ENCODE assay signal across 8 mouse cellular contexts in the genomic region with DNA sequence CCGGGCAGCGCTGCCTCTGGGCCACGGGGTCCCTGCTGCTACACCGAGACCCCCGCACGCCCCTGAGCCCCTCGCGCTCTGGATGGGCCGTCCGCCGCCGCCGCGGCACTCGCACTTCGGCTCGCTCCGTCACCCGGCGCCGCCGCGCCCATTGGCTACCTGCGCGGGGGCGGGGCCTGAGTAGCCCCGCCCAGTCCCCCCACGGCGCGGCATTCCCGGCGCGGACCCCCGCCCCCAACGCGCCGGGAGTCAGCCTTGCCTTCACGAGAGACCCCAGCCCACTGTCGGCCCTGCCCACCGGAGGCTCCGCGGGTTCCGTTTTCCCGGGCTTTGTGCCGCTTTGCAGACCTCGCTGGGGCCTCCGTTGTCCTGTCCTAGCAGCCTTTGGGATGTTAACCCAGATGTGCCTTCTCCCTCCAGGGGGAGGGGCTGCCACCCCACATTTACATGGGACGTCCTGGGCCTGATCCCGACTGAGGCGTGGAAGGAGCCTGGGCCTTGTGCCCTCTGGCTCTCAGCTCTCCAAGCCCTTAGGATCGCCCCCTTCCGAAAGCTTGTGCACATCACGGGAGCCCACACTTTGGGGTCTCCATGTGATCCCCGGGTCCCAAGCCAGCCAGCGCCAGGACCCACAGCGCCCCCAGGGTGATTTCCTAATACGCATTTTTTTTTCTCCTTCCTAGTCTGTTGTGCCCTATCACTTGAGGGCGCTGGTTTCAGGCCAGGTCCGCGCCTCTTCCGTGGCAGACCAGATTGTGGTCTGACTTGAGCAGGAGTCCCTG. TPM values are rescaled to one million over a fixed set of nuclear protein-coding genes. Genes with fewer than 3 reads are reported as not detected.
A peak's percentile ranks its signal among the peaks of the same experiment; 100 is the strongest.
DNase-seq lines count a peak whose midpoint lies in the region.

A gene (minus strand): TSS at position 126 of the 782 bp plus-strand sequence.

- peak; percentile 85 to 97 for DNase-seq in adrenal gland, adult (ENCODE audit: inconsistent age in 2 of 2, low spot score in 1 of 2)
- DNase-seq in embryo, embryonic 10.5 days (ENCODE audit: low spot score), result peak; percentile 89
- peak; percentile 38 for DNase-seq in gastrocnemius, postnatal 14 days
- DNase-seq in hindlimb bud, embryonic 11.5 days (ENCODE audit: extremely low spot score, low read depth, low spot score), result peak; percentile 31
- peak; percentile 59 to 60 for DNase-seq in left cerebral cortex, adult 8-10 months (ENCODE audit: low spot score in 2 of 2)
- DNase-seq in right cerebral cortex, adult 2 months (ENCODE audit: low spot score in 2 of 2), result peak; percentile 50 to 69
- DNase-seq in c-Kit-positive CD71-positive TER-119-positive erythroid progenitor cells, embryonic 14.5 days (ENCODE audit: low spot score), result no peak

- intact Hi-C loops in gastrocnemius, postnatal 14 days (cut with DNase I; ENCODE audit: low total_unique reads), result no loop called here

- H3K36me3 ChIP-seq in macrophage (ENCODE audit: inconsistent target), result no peaks in the 10 kb centered on the region

- no peaks in the 10 kb centered on the region for H3K79me2 ChIP-seq in macrophage (ENCODE audit: inconsistent target)

- WGBS in macrophage (ENCODE audit: missing documents), result 2% methylated on average over 53 of the region's 61 CpGs

- H3K27ac ChIP-seq in macrophage, result peak within 1 kb of the TSS; percentile 33

- peak within 1 kb of the TSS; percentile 49 for H3K4me3 ChIP-seq in macrophage (ENCODE audit: inconsistent target)

RNA-seq across cellular contexts. Expression of the gene that starts here (rescaled TPM):
- 1 to 10 TPM; 5.0 to 5.4 TPM for total RNA-seq in gastrocnemius, postnatal 14 days (2021)
- 10 to 100 TPM; 15.3 to 19.2 (median 17.7) TPM for total RNA-seq in left cerebral cortex, adult 8-10 months (2022)
- total RNA-seq in macrophage (2018; cell fraction: chromatin; rRNA removed), result 100 to 1,000 TPM in 8 of 26 experiments, 10 to 100 TPM in 18; 33.6 to 141 (median 81.5) TPM
- total RNA-seq in macrophage (2018; cell fraction: cytosol; rRNA removed), result 100 to 1,000 TPM in 4 of 26 experiments, 10 to 100 TPM in 22; 34.2 to 113 (median 67.1) TPM
- total RNA-seq in macrophage (2018; cell fraction: nucleus; rRNA removed), result 100 to 1,000 TPM in 1 of 26 experiments, 10 to 100 TPM in 25; 25.2 to 119 (median 61.8) TPM
- 43.0 to 72.5 TPM (median 71.4 TPM) in 3 replicates for polyA plus RNA-seq in macrophage (2018)
